Mouse (Mus musculus) spleen, postnatal 36 days (tissue): ENCODE results near the gene Zfp507.

Experiments used
- DNase-seq, 2 experiments: peaks; one replicate each; pipeline ENCODE4 v3.0.0; 2022; ENCODE audit warnings: low spot score in 2 of 2, mixed read lengths in 1 of 2

Gene Zfp507

DNA sequence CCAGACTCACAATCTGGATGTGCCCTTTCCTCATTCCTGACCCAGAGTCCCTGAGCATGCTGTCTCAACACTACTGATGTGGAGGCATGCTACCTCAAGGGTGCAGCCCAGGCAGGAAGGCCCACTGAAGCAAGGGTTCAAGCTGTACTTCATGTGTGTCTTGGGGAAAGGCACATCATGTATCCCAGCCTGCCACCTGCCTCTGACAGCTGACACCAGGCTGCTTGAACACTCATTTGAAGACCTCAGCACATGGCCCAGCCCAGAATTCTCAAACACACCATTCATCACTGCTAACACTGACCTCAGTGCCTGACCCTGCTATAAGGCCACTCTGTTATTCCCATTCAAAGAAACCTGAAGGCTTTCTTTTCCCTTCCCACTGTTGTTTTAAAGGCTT, 20.6 kb downstream of the Zfp507 start:
- DNase-seq: no peak

DNA sequence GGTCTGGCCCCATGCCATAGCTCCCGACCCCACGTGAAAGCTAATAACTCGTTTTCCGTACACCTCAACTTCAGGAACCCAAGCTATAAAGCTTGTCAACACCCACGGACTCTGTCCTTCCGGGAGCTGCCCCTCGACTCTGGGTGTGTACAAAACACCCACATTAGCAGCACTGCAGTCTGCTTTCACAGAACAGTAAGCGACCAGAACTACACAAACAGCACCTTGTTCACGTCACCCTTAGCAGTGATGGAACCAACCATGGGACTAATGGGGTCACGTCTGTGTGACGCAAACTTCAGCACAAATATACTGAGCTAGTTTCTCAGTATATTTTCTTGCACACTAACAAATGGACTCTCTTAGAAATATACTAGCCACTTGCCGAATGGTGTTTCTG, 28.7 kb downstream of the Zfp507 start:
- no peak for DNase-seq

DNA sequence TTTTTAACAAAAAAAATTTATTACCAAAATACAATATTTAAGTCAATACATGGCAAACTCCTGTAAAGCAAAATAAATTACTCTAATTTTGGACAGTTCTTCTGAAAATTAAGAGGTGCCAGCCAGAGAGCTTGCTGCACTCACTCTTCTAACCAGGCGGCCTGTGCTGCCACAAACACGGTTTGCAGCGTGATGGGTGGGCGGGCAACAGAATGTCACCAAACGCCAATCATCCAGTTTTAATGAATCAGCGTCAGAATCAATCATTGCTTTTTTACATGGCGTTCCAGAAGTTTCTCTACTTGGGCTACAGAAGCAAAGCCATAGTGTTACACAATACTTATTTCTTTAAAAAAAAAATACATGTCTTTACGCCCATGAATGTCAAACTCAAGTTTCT, 30.5 kb downstream of the Zfp507 start:
- DNase-seq: no peak

DNA sequence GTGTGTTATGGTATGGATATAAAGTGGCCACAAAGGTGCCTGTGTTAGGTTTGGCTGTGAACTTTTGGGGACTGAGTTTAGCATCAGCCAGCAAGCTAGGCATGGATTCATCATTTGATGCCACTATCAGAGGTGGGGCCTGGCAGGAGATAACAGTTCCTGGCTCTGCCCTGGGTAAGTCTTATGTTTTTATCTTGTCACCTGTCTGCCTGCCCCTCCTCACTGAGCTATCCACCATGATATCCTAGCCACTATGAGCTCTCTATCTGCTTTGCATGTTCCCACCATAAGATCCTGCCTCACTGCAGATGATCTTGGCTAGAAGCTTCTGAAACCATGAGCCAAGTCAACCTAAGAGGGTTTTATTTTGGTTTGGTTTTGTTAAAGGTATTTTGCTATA, 31.7 kb downstream of the Zfp507 start:
- no peak for DNase-seq

DNA sequence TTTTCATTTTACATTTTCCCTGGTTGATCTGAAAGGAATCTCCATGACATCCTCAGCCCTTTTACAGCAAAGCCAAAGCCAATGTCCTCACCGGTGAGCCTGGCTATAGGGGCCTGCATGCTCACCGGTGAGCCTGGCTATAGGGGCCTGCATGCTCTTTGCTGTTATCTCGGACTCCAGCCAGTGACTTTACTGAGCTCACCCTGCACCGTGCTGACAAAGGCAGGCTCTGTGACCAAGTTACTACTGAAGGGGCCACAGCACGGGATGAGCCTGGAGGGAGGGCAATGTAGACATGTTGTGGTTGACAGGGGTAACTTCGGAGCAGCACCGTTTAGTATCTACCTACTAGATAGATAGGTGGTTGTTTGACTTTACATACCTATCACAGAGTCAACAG, 32.7 kb downstream of the Zfp507 start:
- DNase-seq: no peak

DNA sequence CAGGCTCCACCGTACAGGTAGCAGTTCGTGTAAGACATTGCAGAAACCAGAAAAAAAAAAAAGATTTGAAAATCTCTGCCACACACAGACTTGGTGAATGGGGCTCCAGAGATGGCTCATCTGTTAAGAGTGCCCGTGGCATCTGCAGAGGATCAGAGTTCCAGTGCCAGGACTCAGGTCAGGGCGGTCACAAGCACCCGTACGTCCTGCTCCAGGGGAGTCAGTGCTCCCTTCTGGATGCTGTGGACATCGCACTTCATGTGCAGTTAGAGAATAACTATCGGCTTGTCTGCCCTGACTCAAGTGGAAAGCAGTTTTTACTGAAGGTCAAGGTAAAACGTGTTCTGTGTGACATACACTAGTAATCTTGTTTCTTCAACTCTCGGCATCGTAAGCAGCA, 38.3 kb downstream of the Zfp507 start:
- DNase-seq: no peak

DNA sequence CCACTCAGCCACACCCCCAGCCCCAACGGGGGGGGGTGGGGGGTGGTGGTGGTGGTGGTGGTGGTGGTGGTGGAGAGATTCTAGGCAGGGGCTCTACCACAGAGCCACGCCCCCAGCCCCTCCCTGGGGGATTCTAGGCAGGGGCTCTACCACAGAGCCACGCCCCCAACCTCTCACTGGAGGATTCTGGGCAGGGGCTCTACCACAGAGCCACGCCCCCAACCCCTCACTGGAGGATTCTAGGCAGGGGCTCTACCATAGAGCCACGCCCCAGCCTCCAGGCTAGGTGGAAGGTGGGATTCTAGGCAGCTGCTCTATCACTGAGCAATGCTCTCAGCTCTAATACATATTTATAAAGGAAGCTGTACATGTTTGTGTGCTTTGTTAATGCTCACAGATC, 41.0 kb downstream of the Zfp507 start:
- no peak for DNase-seq

DNA sequence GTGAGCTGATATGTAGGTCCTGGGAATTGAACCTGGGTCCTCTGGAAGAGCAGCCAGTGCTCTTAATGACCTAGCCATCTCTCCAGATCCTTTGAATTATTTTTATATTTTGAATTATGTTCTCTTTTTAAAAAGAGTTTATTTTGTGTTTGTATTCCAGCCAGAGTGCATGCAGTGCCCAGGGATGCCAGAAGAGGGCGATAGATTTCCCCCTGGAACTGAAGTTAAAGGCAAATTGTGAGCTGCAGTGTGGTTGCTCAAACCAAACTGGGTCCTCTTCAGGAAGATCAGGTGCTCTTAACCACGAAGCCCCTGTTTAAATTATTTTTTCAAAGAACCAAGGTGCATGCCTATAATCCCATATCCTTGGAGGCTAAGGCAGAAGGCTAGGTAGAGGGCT, 43.2 kb downstream of the Zfp507 start:
- no peak for DNase-seq

DNA sequence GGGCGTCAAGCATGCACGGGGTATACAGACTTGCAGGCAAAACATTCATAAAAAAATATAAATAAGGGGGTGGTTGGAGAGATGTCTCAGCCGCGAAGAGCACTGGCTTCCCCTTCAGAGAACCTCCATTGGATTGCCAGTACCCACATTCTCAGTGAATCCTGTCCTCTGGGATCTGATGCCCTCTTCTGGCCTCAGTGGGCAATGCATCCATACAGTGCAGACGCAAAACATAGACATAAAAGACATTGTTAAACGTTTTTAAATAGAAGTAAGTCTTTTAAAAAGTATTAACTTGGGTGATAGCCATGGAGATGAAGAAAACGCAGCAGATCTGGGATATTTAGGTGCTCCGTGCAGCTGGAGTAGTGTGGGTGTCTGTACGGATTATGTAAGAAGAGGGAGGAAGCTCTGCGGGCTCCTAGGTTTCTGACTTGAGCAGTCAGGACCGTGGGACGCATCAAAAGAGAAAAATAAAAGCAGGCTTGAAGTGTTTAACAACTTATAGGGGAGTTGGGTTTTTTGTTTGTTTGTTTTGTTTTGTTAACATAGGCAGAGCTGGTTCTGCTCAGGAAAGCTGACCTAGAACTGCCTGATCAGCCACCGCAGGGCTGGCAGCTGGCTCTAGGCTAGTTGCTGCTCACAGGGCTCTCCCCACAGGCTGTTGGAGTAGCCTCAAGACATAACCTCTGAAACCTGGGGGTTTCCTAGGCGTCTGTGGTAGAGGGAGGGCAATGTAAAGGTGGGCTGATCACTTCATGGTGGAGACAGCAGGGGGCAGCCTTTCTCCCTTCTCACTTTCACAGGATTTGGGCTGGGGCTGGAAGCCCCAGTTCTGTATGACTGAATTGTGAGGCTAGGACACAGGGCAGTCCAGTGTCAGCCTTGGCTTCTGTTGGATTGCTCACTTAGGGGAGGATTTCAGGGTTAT, 46.0 kb downstream of the Zfp507 start:
- DNase-seq: no peak

DNA sequence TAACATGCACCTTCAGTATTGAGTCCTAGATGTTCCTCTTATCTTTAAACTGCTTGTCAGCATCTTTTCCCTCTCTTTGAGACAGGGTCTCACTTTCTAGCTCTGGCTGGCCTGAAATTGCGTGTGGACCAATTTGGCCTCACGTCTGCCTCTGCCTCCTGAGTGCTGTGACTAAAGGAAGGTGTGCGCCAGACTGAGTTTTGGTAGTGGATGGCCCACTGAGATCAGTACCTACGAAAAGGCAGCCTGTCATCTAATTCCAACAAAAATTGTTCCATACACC, 48.0 kb downstream of the Zfp507 start:
- DNase-seq: no peak

DNA sequence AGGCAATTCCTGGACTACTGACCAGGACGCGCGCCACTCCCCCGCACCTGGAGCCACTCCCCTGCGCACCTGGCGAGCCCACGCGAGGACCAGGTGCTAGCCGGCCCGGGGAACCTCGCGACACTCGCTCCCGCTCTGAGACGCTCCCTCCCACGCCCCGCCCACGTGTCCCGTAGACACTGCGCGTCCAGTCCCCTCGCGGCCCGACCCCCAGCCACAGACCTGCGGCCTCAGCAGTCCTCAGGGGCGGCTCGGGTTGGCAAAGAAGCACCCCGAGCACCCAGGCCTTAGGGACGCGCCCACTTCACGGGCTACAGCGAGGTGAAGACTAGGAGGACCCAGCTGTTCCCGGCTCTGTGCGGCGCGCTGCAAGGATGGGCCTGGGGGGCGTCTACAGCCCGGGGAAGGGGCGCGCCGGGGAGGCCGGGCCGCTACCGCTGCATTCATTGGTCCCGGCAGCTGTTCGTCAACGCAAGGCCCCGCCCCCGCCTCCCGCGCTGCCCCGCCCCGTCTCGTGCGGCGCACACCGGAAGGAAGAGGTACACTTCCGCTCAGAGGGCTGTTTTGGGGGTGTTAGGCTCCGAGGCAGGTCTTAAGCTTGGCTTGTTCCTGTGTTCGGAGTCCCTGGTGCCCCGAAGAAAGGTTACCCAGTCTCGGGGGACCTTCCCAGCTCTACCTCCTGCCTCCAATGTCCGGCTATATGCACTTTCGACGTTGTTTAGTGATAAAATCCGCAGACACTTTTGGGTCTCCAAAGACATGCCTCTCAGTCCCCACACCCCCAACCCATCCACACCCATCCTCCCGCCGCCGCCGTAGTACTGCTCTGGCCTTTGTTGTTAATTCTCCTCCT, 48.5 kb downstream of the Zfp507 start, which contains the start of gene Dpy19l3:
Gene Dpy19l3, minus strand, starts transcription at position 422 of the 853 bp plus-strand sequence.
- peak; percentile 87 to 88 for DNase-seq

DNA sequence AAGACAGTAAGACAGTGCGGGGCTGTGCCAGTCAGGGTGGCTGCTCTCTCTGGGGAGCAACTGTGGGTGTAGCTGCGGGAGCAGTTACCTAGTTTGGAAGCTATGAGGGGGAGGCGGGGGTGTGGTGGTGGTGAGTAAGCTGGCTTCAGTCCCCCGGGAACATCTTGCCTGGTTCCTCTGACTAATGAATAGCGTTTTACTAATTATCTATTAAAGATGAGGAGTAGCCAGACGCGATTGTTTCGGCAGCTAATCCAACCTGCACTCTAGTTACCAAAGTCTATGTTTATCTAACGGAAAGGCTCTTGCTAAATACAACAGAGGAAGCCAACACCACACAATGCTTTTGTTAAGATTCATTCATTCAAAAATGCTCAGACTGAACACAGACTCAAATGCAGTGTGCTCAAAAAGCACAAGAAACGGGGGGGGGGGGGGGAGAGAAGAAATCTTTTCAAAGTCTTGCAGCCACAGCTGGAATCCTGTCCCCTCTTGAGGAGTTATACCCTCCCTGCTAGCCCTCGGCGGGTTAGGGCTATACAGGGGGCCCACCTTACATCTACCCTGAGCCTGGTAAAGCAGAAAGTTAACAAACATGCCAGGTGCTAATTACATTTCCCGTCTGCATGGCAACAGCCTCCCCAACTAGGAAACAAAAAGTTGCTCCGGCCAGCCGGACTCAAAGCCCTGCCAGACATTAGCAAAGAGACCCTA, 49.3 kb downstream of the Zfp507 start:
- no peak for DNase-seq

DNA sequence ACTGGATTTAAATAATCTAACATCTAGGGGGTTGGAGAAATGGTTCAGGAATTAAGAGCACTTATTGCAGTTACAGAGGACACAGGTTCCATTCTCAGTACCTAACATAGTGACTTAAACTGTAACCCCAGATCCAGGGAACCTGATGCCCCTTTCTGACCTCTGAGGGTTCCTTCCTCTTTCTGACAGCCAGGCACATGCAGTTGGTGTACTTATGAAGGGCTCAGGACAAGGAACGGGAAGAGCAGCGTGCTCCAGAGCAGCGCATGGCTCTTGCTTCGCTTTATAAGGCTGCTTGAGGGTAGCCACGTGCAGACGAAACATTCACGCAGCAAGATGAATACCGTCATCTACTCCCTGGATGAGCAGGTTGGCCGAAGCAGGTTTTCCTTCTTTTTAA, 51.9 kb downstream of the Zfp507 start:
- no peak for DNase-seq

DNA sequence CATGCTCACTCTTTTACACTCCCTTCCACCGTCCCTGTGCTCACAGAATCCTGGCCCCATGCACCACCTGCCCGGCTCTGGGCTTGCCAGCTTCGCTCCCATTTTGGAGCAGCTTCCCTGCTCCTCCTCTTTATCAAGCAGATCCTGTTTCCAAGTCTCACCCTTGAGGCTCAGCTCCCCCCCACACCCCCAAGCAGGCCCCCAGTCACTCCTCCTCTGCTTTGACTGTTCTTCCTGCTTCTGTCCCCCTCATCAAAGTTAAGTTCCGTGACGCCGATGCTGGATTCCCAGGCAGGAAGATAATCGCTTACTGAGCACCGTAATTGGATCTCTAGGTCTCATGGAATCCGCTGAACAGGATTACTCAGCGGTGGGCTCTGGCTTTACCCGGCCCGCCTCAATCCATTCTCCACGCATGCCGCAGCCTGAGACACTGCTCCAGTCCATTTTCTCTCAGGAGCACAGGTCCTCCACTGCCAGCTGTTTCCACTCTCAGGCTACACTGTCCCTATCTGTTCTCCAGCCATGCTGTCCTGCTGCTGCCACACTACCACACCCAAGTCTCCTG, 55.3 kb downstream of the Zfp507 start:
- no peak for DNase-seq

DNA sequence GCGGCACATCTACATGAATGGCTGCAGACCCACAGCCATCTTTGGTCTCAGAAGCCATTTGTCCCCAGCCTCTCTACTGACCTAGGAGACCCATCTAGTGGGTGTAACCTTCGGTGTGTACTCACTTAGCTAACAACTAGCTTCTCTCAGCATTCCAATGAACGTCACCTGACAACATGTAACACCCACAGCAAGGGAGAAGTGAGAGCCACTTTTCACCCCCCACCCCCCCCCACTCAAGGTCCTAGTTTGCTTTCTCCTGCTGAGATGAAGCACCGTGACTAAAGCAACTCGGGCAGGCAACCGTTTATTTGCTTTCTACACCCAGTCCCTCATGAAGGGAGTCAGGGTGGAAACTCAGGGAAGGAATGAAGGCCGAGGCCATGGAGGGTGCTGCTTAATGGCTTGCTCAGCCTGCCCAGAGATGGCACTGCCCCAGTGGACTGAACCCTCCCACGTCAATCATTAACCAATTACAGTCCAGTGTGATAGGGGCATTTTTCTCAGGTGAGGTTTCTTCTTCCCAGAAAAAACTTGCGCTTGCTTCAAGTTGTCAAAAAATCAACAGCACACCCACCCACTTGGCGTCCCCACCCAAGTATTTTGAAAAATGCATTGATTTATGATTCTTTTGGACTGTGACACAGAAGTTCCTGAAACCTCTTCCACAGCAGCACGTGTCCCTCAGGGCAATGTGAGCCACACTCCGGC, 56.0 kb downstream of the Zfp507 start:
- no peak for DNase-seq

DNA sequence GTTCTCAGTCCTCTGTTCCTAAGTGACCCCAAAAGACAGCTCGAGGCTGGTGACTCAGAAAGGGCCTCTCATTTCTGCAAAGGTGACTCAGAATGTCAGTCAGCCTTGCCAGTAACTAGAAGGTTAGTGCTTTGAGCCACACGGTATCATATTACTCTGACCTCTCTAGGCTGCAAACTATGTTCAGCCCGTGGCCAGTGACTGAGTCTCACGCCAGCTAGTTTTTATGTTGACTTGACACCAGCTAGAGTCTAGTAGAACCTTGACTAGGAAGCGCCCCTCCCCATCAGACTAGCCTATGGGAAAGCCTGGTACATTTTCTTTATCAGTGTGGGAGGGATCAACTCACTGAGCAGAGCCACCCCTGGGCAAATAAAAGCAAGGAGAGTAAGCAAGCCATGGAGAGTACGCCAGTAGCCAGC, 57.5 kb downstream of the Zfp507 start:
- no peak for DNase-seq

DNA sequence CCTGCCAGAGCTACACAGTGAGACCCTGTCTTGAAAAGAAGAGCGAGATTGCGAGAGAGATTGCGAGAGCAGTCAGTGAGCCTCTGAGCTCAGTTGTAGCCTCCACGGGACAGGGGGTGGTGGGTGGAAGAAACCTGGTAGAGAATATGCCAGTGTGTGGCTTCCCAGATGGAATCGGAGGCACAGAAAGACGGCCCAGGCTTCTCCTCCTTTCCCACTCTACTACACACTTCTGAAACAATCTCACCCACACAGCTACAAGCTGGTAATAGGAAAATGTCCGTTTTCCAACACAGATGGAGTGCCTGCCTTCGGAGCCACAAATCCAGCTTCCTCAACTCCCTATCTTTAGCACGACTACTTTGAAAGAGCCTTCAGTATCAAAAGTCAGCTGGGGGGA, 58.0 kb downstream of the Zfp507 start:
- DNase-seq: no peak

DNA sequence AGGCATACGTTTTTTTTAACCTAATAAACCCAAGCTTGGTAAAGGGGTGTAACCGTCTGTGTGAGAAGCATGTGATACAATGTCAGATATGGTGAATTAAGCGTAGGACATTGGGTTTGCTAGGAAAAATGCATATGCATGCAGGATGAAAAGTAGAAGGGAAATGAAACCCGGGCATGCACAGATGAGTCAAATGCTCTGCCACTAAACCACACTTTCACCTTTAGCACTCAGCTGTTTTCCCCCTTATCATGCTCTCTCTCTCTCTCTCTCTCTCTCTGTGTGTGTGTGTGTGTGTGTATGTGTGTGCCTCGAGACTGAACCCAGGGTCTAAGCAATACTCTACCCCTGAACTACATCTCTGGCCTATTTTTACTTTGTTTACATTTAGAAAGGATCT, 60.5 kb downstream of the Zfp507 start:
- DNase-seq: no peak

DNA sequence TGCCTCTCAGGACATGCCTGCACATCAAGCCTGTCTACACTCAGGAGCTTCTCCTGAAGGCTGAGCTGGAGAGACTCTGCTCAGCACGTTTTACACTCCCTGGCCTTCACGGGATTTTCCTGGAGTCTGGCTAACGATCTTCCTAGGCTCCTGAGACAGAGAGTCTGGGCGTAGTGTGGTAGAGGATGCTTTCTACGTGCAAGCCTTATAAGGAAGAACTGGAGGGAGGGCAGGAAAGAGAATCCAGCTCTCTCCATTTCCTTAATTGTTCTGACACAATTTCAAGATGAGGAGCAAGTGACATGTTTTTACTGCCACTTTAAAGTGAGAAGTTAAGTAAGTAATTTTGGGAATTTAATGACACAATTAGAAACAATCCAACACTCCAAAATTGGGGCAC, 60.9 kb downstream of the Zfp507 start:
- DNase-seq: no peak

DNA sequence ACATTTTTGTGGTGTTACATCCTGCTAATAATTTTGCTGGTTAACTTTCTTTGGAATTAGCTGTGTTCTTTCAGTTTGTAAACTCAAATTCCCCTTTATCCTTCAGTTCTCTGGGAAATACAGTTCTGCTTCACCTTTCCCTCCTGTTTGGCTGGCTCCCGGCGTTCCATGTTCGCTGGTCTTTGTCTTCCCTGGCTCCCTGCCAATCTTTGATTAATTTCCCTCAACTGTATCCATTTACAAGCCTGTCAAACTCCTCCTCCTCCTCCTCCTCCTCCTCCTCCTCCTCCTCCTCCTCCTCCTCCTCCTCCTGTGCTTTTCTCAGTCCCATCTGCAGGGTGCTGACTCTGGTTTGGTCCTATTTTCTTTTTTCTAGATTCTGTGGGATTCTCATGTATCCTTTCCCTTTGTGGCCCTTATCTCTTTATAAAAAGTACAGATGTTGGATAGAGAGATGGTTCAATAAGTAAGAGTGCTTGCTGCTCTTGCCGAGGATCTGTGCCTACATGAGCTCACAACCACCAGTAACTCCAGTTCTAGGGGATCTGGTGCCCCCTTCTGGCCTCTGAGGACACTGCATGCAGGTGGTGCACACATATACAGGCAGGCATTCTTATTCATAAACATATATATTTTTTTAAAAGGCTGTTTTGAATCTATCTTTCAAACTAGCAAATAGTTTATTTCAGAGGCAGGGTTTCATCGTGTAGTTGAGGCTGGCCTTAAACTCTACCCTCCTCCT, 62.1 kb downstream of the Zfp507 start:
- peak in 1 of 2 experiments; percentile 31 for DNase-seq

DNA sequence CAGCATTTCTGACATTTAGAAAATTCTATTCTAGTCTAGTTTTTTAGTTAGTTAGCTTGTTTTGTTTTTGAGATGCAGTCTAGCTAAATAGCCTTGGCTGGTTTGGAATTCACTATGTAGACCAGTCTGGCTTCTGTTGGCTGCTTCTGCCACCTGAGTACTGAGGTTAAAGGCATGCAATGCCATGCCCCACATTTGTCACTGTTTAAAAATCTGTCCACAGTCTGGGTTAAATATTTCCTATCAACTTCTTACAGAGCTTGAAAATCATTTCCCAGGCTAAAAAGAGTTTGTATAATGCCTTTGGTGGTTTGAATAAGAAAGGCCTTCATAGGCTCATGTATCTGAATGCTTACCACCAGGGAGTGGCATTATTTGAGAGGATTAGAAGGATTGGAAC, 63.9 kb downstream of the Zfp507 start:
- no peak for DNase-seq
